Mouse (Mus musculus): ENCODE measurements around the gene Zdhhc17. TPM values are rescaled to one million over a fixed set of nuclear protein-coding genes. Genes with fewer than 3 reads are reported as not detected.
A peak's percentile ranks its signal among the peaks of the same experiment; 100 is the strongest.

The Zdhhc17 gene
- polyA plus RNA-seq, 1 experiment from 2014 or later: 28.0 TPM

GRCm38 (mm10) chr10:110977379-110977778, 32.6 kb downstream of the Zdhhc17 start:
- Histone ChIP-seq H3K27me3 (ENCODE audit: control insufficient read depth, insufficient read depth, low read length) (no peaks in the 10 kb centered on the region), H3K36me3 (ENCODE audit: control insufficient read depth, insufficient read depth, low read length) (no peaks in the 10 kb centered on the region; the same call in 1 of the 2 replicates), H3K4me2 (ENCODE audit: low read depth, low read length, severe bottlenecking) (no peak overlapping the region), H3K27ac (ENCODE audit: low read depth, low read length) (no peak overlapping the region), H3K4me3 (ENCODE audit: low read depth, low read length) (no peak overlapping the region), H3K9me3 (ENCODE audit: control insufficient read depth, low read length) (no peaks in the 10 kb centered on the region), H3K4me1 (replicated peaks; ENCODE audit: control insufficient read depth, insufficient read depth, low read length) (no peaks in the 10 kb centered on the region), H3K9ac (ENCODE audit: low read length) (no peak overlapping the region)
- ATAC-seq (replicated peaks; ENCODE audit: low FRiP score): no peak
- DNase-seq (ENCODE audit: low spot score): no peak
- 54% methylated on average over 2 of the region's 2 CpGs for WGBS

- DNase-seq (ENCODE audit: low spot score): peak; percentile 62
- H3K27me3 ChIP-seq (ENCODE audit: control insufficient read depth, insufficient read depth, low read length): no peaks in the 10 kb centered on the region
- H3K4me1 ChIP-seq (replicated peaks; ENCODE audit: control insufficient read depth, insufficient read depth, low read length): no peaks in the 10 kb centered on the region
- H3K9ac ChIP-seq (ENCODE audit: low read length): no peak overlapping the region
- H3K36me3 ChIP-seq (ENCODE audit: control insufficient read depth, insufficient read depth, low read length): no peaks in the 10 kb centered on the region; the same call in 1 of the 2 replicates
- peak; percentile 73 for ATAC-seq (replicated peaks; ENCODE audit: low FRiP score)
- H3K4me2 ChIP-seq (ENCODE audit: low read depth, low read length, severe bottlenecking): no peak overlapping the region
- no peaks in the 10 kb centered on the region for H3K9me3 ChIP-seq (ENCODE audit: control insufficient read depth, low read length)
- H3K27ac ChIP-seq (ENCODE audit: low read depth, low read length): no peak overlapping the region
- H3K4me3 ChIP-seq (ENCODE audit: low read depth, low read length): no peak overlapping the region
- WGBS: 9% methylated on average over 1 of the region's 1 CpGs
These were observed 33.9 kb downstream of the Zdhhc17 start for GRCm38 (mm10) chr10:110976046-110976445.

- H3K9ac ChIP-seq (ENCODE audit: low read length): no peak overlapping the region
- no peak overlapping the region for H3K27ac ChIP-seq (ENCODE audit: low read depth, low read length)
- H3K4me2 ChIP-seq (ENCODE audit: low read depth, low read length, severe bottlenecking): no peak overlapping the region
- ATAC-seq (replicated peaks; ENCODE audit: low FRiP score): no peak
- no peaks in the 10 kb centered on the region for H3K9me3 ChIP-seq (ENCODE audit: control insufficient read depth, low read length)
- 81% methylated on average over 1 of the region's 1 CpGs for WGBS
- no peak overlapping the region for H3K4me3 ChIP-seq (ENCODE audit: low read depth, low read length)
- no peaks in the 10 kb centered on the region for H3K27me3 ChIP-seq (ENCODE audit: control insufficient read depth, insufficient read depth, low read length)
- no peaks in the 10 kb centered on the region for H3K4me1 ChIP-seq (replicated peaks; ENCODE audit: control insufficient read depth, insufficient read depth, low read length)
- no peak for DNase-seq (ENCODE audit: low spot score)
- H3K36me3 ChIP-seq (ENCODE audit: control insufficient read depth, insufficient read depth, low read length): no peaks in the 10 kb centered on the region; the same call in 1 of the 2 replicates
These were observed 35.1 kb downstream of the Zdhhc17 start for GRCm38 (mm10) chr10:110974885-110975284.

- H3K4me1 ChIP-seq (replicated peaks; ENCODE audit: control insufficient read depth, insufficient read depth, low read length): no peaks in the 10 kb centered on the region
- no peak overlapping the region for H3K4me2 ChIP-seq (ENCODE audit: low read depth, low read length, severe bottlenecking)
- no peaks in the 10 kb centered on the region; the same call in 1 of the 2 replicates for H3K36me3 ChIP-seq (ENCODE audit: control insufficient read depth, insufficient read depth, low read length)
- peak; percentile 56; the same call in 1 of the 2 replicates for ATAC-seq (replicated peaks; ENCODE audit: low FRiP score)
- no peaks in the 10 kb centered on the region for H3K9me3 ChIP-seq (ENCODE audit: control insufficient read depth, low read length)
- no peak overlapping the region for H3K9ac ChIP-seq (ENCODE audit: low read length)
- H3K27ac ChIP-seq (ENCODE audit: low read depth, low read length): no peak overlapping the region
- DNase-seq (ENCODE audit: low spot score): peak; percentile 65
- WGBS: 60% methylated on average over 3 of the region's 3 CpGs
- H3K4me3 ChIP-seq (ENCODE audit: low read depth, low read length): no peak overlapping the region
- H3K27me3 ChIP-seq (ENCODE audit: control insufficient read depth, insufficient read depth, low read length): no peaks in the 10 kb centered on the region
These were observed 35.5 kb downstream of the Zdhhc17 start for GRCm38 (mm10) chr10:110974463-110974862.

GRCm38 (mm10) chr10:110971998-110972397, 37.9 kb downstream of the Zdhhc17 start:
- Histone ChIP-seq H3K27me3 (ENCODE audit: control insufficient read depth, insufficient read depth, low read length) (no peaks in the 10 kb centered on the region), H3K4me3 (ENCODE audit: low read depth, low read length) (no peak overlapping the region), H3K9ac (ENCODE audit: low read length) (no peak overlapping the region), H3K4me1 (replicated peaks; ENCODE audit: control insufficient read depth, insufficient read depth, low read length) (no peaks in the 10 kb centered on the region), H3K36me3 (ENCODE audit: control insufficient read depth, insufficient read depth, low read length) (no peaks in the 10 kb centered on the region), H3K4me2 (ENCODE audit: low read depth, low read length, severe bottlenecking) (no peak overlapping the region), H3K9me3 (ENCODE audit: control insufficient read depth, low read length) (no peaks in the 10 kb centered on the region), H3K27ac (ENCODE audit: low read depth, low read length) (no peak overlapping the region)
- WGBS: 89% methylated on average over 9 of the region's 9 CpGs
- DNase-seq (ENCODE audit: low spot score): no peak
- no peak for ATAC-seq (replicated peaks; ENCODE audit: low FRiP score)

- Histone ChIP-seq H3K4me2 (ENCODE audit: low read depth, low read length, severe bottlenecking) (no peak overlapping the region), H3K4me1 (replicated peaks; ENCODE audit: control insufficient read depth, insufficient read depth, low read length) (no peaks in the 10 kb centered on the region), H3K9ac (ENCODE audit: low read length) (no peak overlapping the region), H3K36me3 (ENCODE audit: control insufficient read depth, insufficient read depth, low read length) (no peaks in the 10 kb centered on the region), H3K4me3 (ENCODE audit: low read depth, low read length) (no peak overlapping the region), H3K9me3 (ENCODE audit: control insufficient read depth, low read length) (no peaks in the 10 kb centered on the region), H3K27ac (ENCODE audit: low read depth, low read length) (no peak overlapping the region), H3K27me3 (ENCODE audit: control insufficient read depth, insufficient read depth, low read length) (no peaks in the 10 kb centered on the region)
- WGBS: 95% methylated on average over 6 of the region's 6 CpGs
- no peak for DNase-seq (ENCODE audit: low spot score)
- ATAC-seq (replicated peaks; ENCODE audit: low FRiP score): no peak
These were observed 38.5 kb downstream of the Zdhhc17 start for GRCm38 (mm10) chr10:110971483-110971882.

- WGBS: 88% methylated on average over 3 of the region's 3 CpGs
- Histone ChIP-seq H3K4me1 (replicated peaks; ENCODE audit: control insufficient read depth, insufficient read depth, low read length) (no peaks in the 10 kb centered on the region), H3K27ac (ENCODE audit: low read depth, low read length) (no peak overlapping the region), H3K27me3 (ENCODE audit: control insufficient read depth, insufficient read depth, low read length) (no peaks in the 10 kb centered on the region), H3K36me3 (ENCODE audit: control insufficient read depth, insufficient read depth, low read length) (no peaks in the 10 kb centered on the region), H3K4me3 (ENCODE audit: low read depth, low read length) (no peak overlapping the region), H3K9me3 (ENCODE audit: control insufficient read depth, low read length) (no peaks in the 10 kb centered on the region), H3K4me2 (ENCODE audit: low read depth, low read length, severe bottlenecking) (no peak overlapping the region), H3K9ac (ENCODE audit: low read length) (no peak overlapping the region)
- DNase-seq (ENCODE audit: low spot score) (no peak), ATAC-seq (replicated peaks; ENCODE audit: low FRiP score) (no peak)
These were observed 38.9 kb downstream of the Zdhhc17 start for GRCm38 (mm10) chr10:110971044-110971443.

GRCm38 (mm10) chr10:110962172-110962571, 47.8 kb downstream of the Zdhhc17 start:
- WGBS: 57% methylated on average over 1 of the region's 1 CpGs
- Histone ChIP-seq H3K36me3 (ENCODE audit: control insufficient read depth, insufficient read depth, low read length) (peaks cover 3% of the 10 kb centered on the region; the same call in 1 of the 2 replicates), H3K9me3 (ENCODE audit: control insufficient read depth, low read length) (no peaks in the 10 kb centered on the region), H3K4me3 (ENCODE audit: low read depth, low read length) (no peak overlapping the region), H3K27ac (ENCODE audit: low read depth, low read length) (no peak overlapping the region), H3K9ac (ENCODE audit: low read length) (no peak overlapping the region), H3K27me3 (ENCODE audit: control insufficient read depth, insufficient read depth, low read length) (no peaks in the 10 kb centered on the region), H3K4me1 (replicated peaks; ENCODE audit: control insufficient read depth, insufficient read depth, low read length) (no peaks in the 10 kb centered on the region), H3K4me2 (ENCODE audit: low read depth, low read length, severe bottlenecking) (no peak overlapping the region)
- DNase-seq (ENCODE audit: low spot score) (no peak), ATAC-seq (replicated peaks; ENCODE audit: low FRiP score) (no peak)

GRCm38 (mm10) chr10:110960841-110961240, 49.1 kb downstream of the Zdhhc17 start:
- H3K9ac ChIP-seq (ENCODE audit: low read length): no peak overlapping the region
- ATAC-seq (replicated peaks; ENCODE audit: low FRiP score): no peak
- H3K4me3 ChIP-seq (ENCODE audit: low read depth, low read length): no peak overlapping the region
- no peak overlapping the region for H3K27ac ChIP-seq (ENCODE audit: low read depth, low read length)
- no peaks in the 10 kb centered on the region for H3K9me3 ChIP-seq (ENCODE audit: control insufficient read depth, low read length)
- WGBS: 93% methylated on average over 6 of the region's 6 CpGs
- H3K4me1 ChIP-seq (replicated peaks; ENCODE audit: control insufficient read depth, insufficient read depth, low read length): no peaks in the 10 kb centered on the region
- no peak for DNase-seq (ENCODE audit: low spot score)
- peaks cover 3% of the 10 kb centered on the region; the same call in 1 of the 2 replicates for H3K36me3 ChIP-seq (ENCODE audit: control insufficient read depth, insufficient read depth, low read length)
- H3K4me2 ChIP-seq (ENCODE audit: low read depth, low read length, severe bottlenecking): no peak overlapping the region
- no peaks in the 10 kb centered on the region for H3K27me3 ChIP-seq (ENCODE audit: control insufficient read depth, insufficient read depth, low read length)
